27 mouse cellular contexts compared by ENCODE assay signal in genomic region chr2:116950154-116950553, GRCm38 (mm10).
"Had no signal": no experiment of that assay in that cellular context is flagged by ENCODE, and none has a peak within 500 bp of the region (broad histone marks: within the 10 kb centered on the region; RNA-seq: fewer than 3 reads in every experiment).

No protein-coding gene starts in this region.

- H3K9me3 ChIP-seq: heart, embryonic 15.5 days; hindbrain, embryonic 10.5 days; intestine, embryonic 15.5 days; limb, embryonic 10.5 days; limb, embryonic 12.5 days had no signal

- DNase-seq: gastrocnemius, adult 2 months; gastrocnemius, postnatal 10 days; gastrocnemius, postnatal 25 days; heart, adult 2 months; heart, postnatal 4 days; kidney, adult 18-20 months; kidney, adult 8-10 months; kidney, postnatal 10 days; kidney, postnatal 25 days; kidney, postnatal 4 days; liver; liver, embryonic 13.5 days had no signal

- ATAC-seq: hindbrain, embryonic 16.5 days; inflammation-experienced regulatory T-cells, adult 6 months; intestine, embryonic 15.5 days; intestine, postnatal 0 days had no signal

- H3K27me3 ChIP-seq: heart, embryonic 13.5 days; heart, embryonic 15.5 days; hindbrain, embryonic 12.5 days; intestine, embryonic 15.5 days; limb, embryonic 12.5 days; liver, embryonic 13.5 days had no signal

- H3K4me2 ChIP-seq: heart, embryonic 11.5 days; heart, embryonic 13.5 days; heart, embryonic 15.5 days; hindbrain, embryonic 12.5 days; hindbrain, embryonic 14.5 days; intestine, embryonic 15.5 days; limb, embryonic 12.5 days; liver, embryonic 11.5 days; liver, embryonic 13.5 days had no signal

- H3K4me3 ChIP-seq: gastrocnemius, adult 2 months; heart, adult 2 months; heart, embryonic 13.5 days; heart, embryonic 15.5 days; hindbrain, embryonic 10.5 days; hindbrain, embryonic 12.5 days; intestine, embryonic 15.5 days; layer of hippocampus, adult 2 months; left cerebral cortex, adult 2 months; limb, embryonic 10.5 days; limb, embryonic 12.5 days; liver, embryonic 13.5 days had no signal

- H3K4me1 ChIP-seq: heart, embryonic 13.5 days; heart, embryonic 15.5 days; hindbrain, embryonic 10.5 days; hindbrain, embryonic 12.5 days; intestine, embryonic 15.5 days; limb, embryonic 10.5 days; limb, embryonic 12.5 days; liver, embryonic 13.5 days had no signal

- H3K27ac ChIP-seq: gastrocnemius, adult 2 months; heart, adult 2 months; heart, embryonic 13.5 days; heart, embryonic 15.5 days; hindbrain, embryonic 10.5 days; hindbrain, embryonic 12.5 days; hindbrain, embryonic 14.5 days; intestine, embryonic 15.5 days; layer of hippocampus, adult 2 months; left cerebral cortex, adult 2 months; limb, embryonic 10.5 days; limb, embryonic 12.5 days; liver, embryonic 13.5 days had no signal

- H3K9ac ChIP-seq: heart, embryonic 13.5 days; heart, embryonic 15.5 days; hindbrain, embryonic 12.5 days; hindbrain, embryonic 14.5 days; intestine, embryonic 15.5 days; limb, embryonic 12.5 days; liver, embryonic 13.5 days had no signal

- H3K36me3 ChIP-seq: heart, embryonic 13.5 days; heart, embryonic 15.5 days; hindbrain, embryonic 10.5 days; hindbrain, embryonic 12.5 days; intestine, embryonic 15.5 days; limb, embryonic 10.5 days; limb, embryonic 12.5 days; liver, embryonic 13.5 days had no signal
